Mouse (Mus musculus): ENCODE results near the gene Ranbp10.

DNA sequence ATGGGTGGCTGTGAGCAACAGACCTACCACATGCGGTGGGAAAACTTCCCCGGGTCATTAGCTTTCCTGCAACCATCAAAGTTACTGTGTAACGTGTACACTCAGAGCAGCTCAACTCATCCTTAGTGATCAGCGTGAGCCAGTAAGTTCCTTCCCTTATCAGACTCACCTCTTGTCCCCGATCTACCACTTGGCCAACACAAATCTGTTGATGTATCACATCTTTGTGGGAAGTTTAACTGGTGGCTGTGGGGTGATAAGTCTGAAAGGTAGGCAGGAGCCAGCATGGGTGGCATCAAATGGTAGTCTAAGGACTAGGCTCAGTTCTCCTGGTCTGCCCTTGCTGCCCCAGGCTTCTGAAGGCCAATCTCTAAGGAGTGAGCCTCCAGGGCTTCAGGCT lies 95.0 kb downstream of the Ranbp10 start:
- no peak for TF ChIP-seq POLR2AphosphoS2 (IDR thresholded peaks at IDR 0.05; ENCODE audit: insufficient read length, low read depth)
- no peak for TF ChIP-seq POLR2A (IDR thresholded peaks at IDR 0.05; ENCODE audit: insufficient read length, low read depth)
- TF ChIP-seq E2F4 (IDR thresholded peaks at IDR 0.05; ENCODE audit: insufficient read depth), result no peak
- no peak for TF ChIP-seq MAX (IDR thresholded peaks at IDR 0.05; ENCODE audit: low read depth)
- TF ChIP-seq USF1 (IDR thresholded peaks at IDR 0.05; ENCODE audit: low read depth), result no peak

Measured in myocyte (in vitro differentiated cells).